Mouse (Mus musculus) liver, postnatal 0 days (tissue): ENCODE data around the gene Sart3.

ENCODE experiments used
- CTCF ChIP-seq: sonication (generic); IDR thresholded peaks from 2 replicates; pipeline ENCODE4 v1.5.1; 2016; ENCODE audit warnings: antibody characterized with exemption, low read depth
- EP300 ChIP-seq: IDR thresholded peaks from 2 replicates; pipeline ENCODE4 v1.6.1; 2016; ENCODE audit warnings: antibody characterized with exemption, low read depth, mild to moderate bottlenecking

DNA sequence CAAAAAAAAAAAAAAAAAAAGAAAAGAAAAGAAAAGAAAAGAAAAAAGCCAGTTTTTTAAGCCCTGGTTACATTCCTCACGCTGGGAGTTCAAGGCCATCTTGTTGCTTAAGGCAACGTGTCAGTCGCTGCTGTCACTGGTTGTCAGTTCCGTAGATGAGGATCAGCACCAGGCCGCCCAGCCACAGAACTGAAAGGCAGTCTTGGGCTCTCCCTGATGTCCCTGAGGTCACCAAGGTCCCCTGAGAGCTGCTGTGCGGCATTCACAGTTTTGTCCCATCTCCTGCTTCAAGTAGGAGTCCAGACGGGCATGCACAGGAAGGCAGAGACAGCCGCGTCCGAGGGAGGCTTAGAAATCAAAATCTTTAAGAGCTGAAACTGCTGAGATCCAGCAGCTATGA, 3.3 kb upstream of the Sart3 start:
- no peak for TF ChIP-seq CTCF
- TF ChIP-seq EP300, result no peak
